Mouse (Mus musculus) liver, adult 2 months (tissue): ENCODE measurements around the gene Lgals3bp.

ENCODE experiments used
- CTCF ChIP-seq: fragments of 200-500 bp; IDR thresholded peaks from 2 replicates; pipeline ENCODE4 v1.5.1; 2011; ENCODE audit warnings: low read depth, low read length, control low read depth
- POLR2A ChIP-seq: fragments of 200-500 bp; IDR thresholded peaks from 2 replicates; pipeline ENCODE4 v1.6.1; 2011; ENCODE audit warnings: low read length, control low read depth; ENCODE audit not compliant: insufficient read depth; ENCODE audit errors: extremely low read depth

- TF ChIP-seq CTCF (no peak), POLR2A (no peak)
Measured at GRCm38 (mm10) chr11:118420261-118420660, 18.4 kb upstream of the Lgals3bp start.
